Mouse (Mus musculus): Measurements from ENCODE around the gene Srd5a3. TPM values are rescaled to one million over a fixed set of nuclear protein-coding genes. Genes with fewer than 3 reads are reported as not detected.
A peak's percentile ranks its signal among the peaks of the same experiment; 100 is the strongest.
"Not testable (repeated sequence)": the region's sequence is repeated elsewhere in the genome, so short reads cannot be mapped to it uniquely, and the experiment has no call there.

Gene Srd5a3
- 17.3 and 19.8 TPM in 2 replicates for polyA plus RNA-seq (2015; fragmentation: Nextera tagmentation; extraction: Ambion mirVana)

- Histone ChIP-seq H3K4me3 (replicated peaks; ENCODE audit: low read length) (peak within 1 kb of the TSS; percentile 84), H3K4me2 (ENCODE audit: low read length) (peak within 1 kb of the TSS; percentile 62), H3K4me1 (replicated peaks; ENCODE audit: control insufficient read depth, insufficient read depth, low read length) (peaks cover 11% of the 10 kb centered on the region), H3K36me3 (ENCODE audit: control insufficient read depth, insufficient read depth) (no peaks in the 10 kb centered on the region), H3K27me3 (replicated peaks; ENCODE audit: control insufficient read depth, insufficient read depth, low read length) (no peaks in the 10 kb centered on the region), H3K27ac (ENCODE audit: low read length) (peak within 1 kb of the TSS; percentile 95), H3K9me3 (ENCODE audit: control insufficient read depth, low read length) (no peaks in the 10 kb centered on the region), H3K9ac (replicated peaks; ENCODE audit: low read depth, low read length) (peak within 1 kb of the TSS; percentile 98)
- ATAC-seq, result peak; percentile 98
- WGBS, result 1% methylated on average over 57 of the region's 69 CpGs
Observed at GRCm38 (mm10) chr5:76139808-76140729, at the start of gene Srd5a3. Gene Srd5a3, plus strand, starts transcription at chr5:76140271.

- H3K27me3 ChIP-seq (replicated peaks; ENCODE audit: control insufficient read depth, insufficient read depth, low read length); H3K4me2 ChIP-seq (ENCODE audit: low read length); H3K4me3 ChIP-seq (replicated peaks; ENCODE audit: low read length); ATAC-seq; H3K27ac ChIP-seq (ENCODE audit: low read length); H3K9ac ChIP-seq (replicated peaks; ENCODE audit: low read depth, low read length); H3K36me3 ChIP-seq (ENCODE audit: control insufficient read depth, insufficient read depth); H3K4me1 ChIP-seq (replicated peaks; ENCODE audit: control insufficient read depth, insufficient read depth, low read length); H3K9me3 ChIP-seq (ENCODE audit: control insufficient read depth, low read length): not testable (repeated sequence)
- 85% methylated on average over 5 of the region's 5 CpGs for WGBS
Observed at GRCm38 (mm10) chr5:76103809-76104208, 36.3 kb upstream of the Srd5a3 start.

GRCm38 (mm10) chr5:76107306-76107705, 32.8 kb upstream of the Srd5a3 start:
- no peak overlapping the region for H3K27ac ChIP-seq (ENCODE audit: low read length)
- ATAC-seq, result no peak
- H3K4me1 ChIP-seq (replicated peaks; ENCODE audit: control insufficient read depth, insufficient read depth, low read length), result no peaks in the 10 kb centered on the region
- H3K9me3 ChIP-seq (ENCODE audit: control insufficient read depth, low read length), result no peaks in the 10 kb centered on the region
- no peak overlapping the region for H3K4me2 ChIP-seq (ENCODE audit: low read length)
- H3K36me3 ChIP-seq (ENCODE audit: control insufficient read depth, insufficient read depth), result no peaks in the 10 kb centered on the region
- H3K27me3 ChIP-seq (replicated peaks; ENCODE audit: control insufficient read depth, insufficient read depth, low read length), result no peaks in the 10 kb centered on the region
- whole genome bisulfite sequencing, result 78% methylated on average over 5 of the region's 5 CpGs
- no peak overlapping the region for H3K4me3 ChIP-seq (replicated peaks; ENCODE audit: low read length)
- no peak overlapping the region for H3K9ac ChIP-seq (replicated peaks; ENCODE audit: low read depth, low read length)

GRCm38 (mm10) chr5:76108496-76108895, 31.6 kb upstream of the Srd5a3 start:
- Histone ChIP-seq H3K9ac (replicated peaks; ENCODE audit: low read depth, low read length) (no peak overlapping the region), H3K36me3 (ENCODE audit: control insufficient read depth, insufficient read depth) (no peaks in the 10 kb centered on the region), H3K4me1 (replicated peaks; ENCODE audit: control insufficient read depth, insufficient read depth, low read length) (no peaks in the 10 kb centered on the region), H3K4me2 (ENCODE audit: low read length) (no peak overlapping the region), H3K4me3 (replicated peaks; ENCODE audit: low read length) (no peak overlapping the region), H3K9me3 (ENCODE audit: control insufficient read depth, low read length) (no peaks in the 10 kb centered on the region), H3K27ac (ENCODE audit: low read length) (no peak overlapping the region), H3K27me3 (replicated peaks; ENCODE audit: control insufficient read depth, insufficient read depth, low read length) (no peaks in the 10 kb centered on the region)
- no peak for ATAC-seq
- 81% methylated on average over 3 of the region's 3 CpGs for WGBS

- Histone ChIP-seq H3K27me3 (replicated peaks; ENCODE audit: control insufficient read depth, insufficient read depth, low read length) (no peaks in the 10 kb centered on the region), H3K4me1 (replicated peaks; ENCODE audit: control insufficient read depth, insufficient read depth, low read length) (no peaks in the 10 kb centered on the region), H3K4me3 (replicated peaks; ENCODE audit: low read length) (no peak overlapping the region), H3K4me2 (ENCODE audit: low read length) (no peak overlapping the region), H3K36me3 (ENCODE audit: control insufficient read depth, insufficient read depth) (no peaks in the 10 kb centered on the region), H3K9ac (replicated peaks; ENCODE audit: low read depth, low read length) (no peak overlapping the region), H3K9me3 (ENCODE audit: control insufficient read depth, low read length) (no peaks in the 10 kb centered on the region), H3K27ac (ENCODE audit: low read length) (no peak overlapping the region)
- no peak for ATAC-seq
- WGBS, result 91% methylated on average over 3 of the region's 3 CpGs
Observed at GRCm38 (mm10) chr5:76111173-76111572, 28.9 kb upstream of the Srd5a3 start.

GRCm38 (mm10) chr5:76112016-76112415, 28.1 kb upstream of the Srd5a3 start:
- H3K27me3 ChIP-seq (replicated peaks; ENCODE audit: control insufficient read depth, insufficient read depth, low read length), result no peaks in the 10 kb centered on the region
- no peaks in the 10 kb centered on the region for H3K9me3 ChIP-seq (ENCODE audit: control insufficient read depth, low read length)
- ATAC-seq, result no peak
- H3K9ac ChIP-seq (replicated peaks; ENCODE audit: low read depth, low read length), result no peak overlapping the region
- no peaks in the 10 kb centered on the region for H3K36me3 ChIP-seq (ENCODE audit: control insufficient read depth, insufficient read depth)
- H3K27ac ChIP-seq (ENCODE audit: low read length), result no peak overlapping the region
- H3K4me2 ChIP-seq (ENCODE audit: low read length), result no peak overlapping the region
- no peak overlapping the region for H3K4me3 ChIP-seq (replicated peaks; ENCODE audit: low read length)
- H3K4me1 ChIP-seq (replicated peaks; ENCODE audit: control insufficient read depth, insufficient read depth, low read length), result no peaks in the 10 kb centered on the region
- 79% methylated on average over 4 of the region's 4 CpGs for WGBS

- no peaks in the 10 kb centered on the region for H3K4me1 ChIP-seq (replicated peaks; ENCODE audit: control insufficient read depth, insufficient read depth, low read length)
- H3K9ac ChIP-seq (replicated peaks; ENCODE audit: low read depth, low read length), result no peak overlapping the region
- no peak overlapping the region for H3K4me3 ChIP-seq (replicated peaks; ENCODE audit: low read length)
- H3K27me3 ChIP-seq (replicated peaks; ENCODE audit: control insufficient read depth, insufficient read depth, low read length), result no peaks in the 10 kb centered on the region
- no peaks in the 10 kb centered on the region for H3K9me3 ChIP-seq (ENCODE audit: control insufficient read depth, low read length)
- no peak overlapping the region for H3K27ac ChIP-seq (ENCODE audit: low read length)
- H3K4me2 ChIP-seq (ENCODE audit: low read length), result no peak overlapping the region
- ATAC-seq, result no peak
- WGBS, result 91% methylated on average over 8 of the region's 8 CpGs
- H3K36me3 ChIP-seq (ENCODE audit: control insufficient read depth, insufficient read depth), result no peaks in the 10 kb centered on the region
Observed at GRCm38 (mm10) chr5:76115436-76116041, 24.5 kb upstream of the Srd5a3 start.

- 34% methylated on average over 7 of the region's 7 CpGs for WGBS
- Histone ChIP-seq H3K4me3 (replicated peaks; ENCODE audit: low read length) (no peak overlapping the region), H3K27me3 (replicated peaks; ENCODE audit: control insufficient read depth, insufficient read depth, low read length) (no peaks in the 10 kb centered on the region), H3K9me3 (ENCODE audit: control insufficient read depth, low read length) (peaks cover 5% of the 10 kb centered on the region; the same call in 1 of the 2 replicates), H3K36me3 (ENCODE audit: control insufficient read depth, insufficient read depth) (no peaks in the 10 kb centered on the region), H3K9ac (replicated peaks; ENCODE audit: low read depth, low read length) (no peak overlapping the region), H3K4me2 (ENCODE audit: low read length) (no peak overlapping the region), H3K4me1 (replicated peaks; ENCODE audit: control insufficient read depth, insufficient read depth, low read length) (no peaks in the 10 kb centered on the region), H3K27ac (ENCODE audit: low read length) (no peak overlapping the region)
- ATAC-seq, result no peak
Observed at GRCm38 (mm10) chr5:76118441-76118840, 21.6 kb upstream of the Srd5a3 start.

GRCm38 (mm10) chr5:76120634-76121033, 19.4 kb upstream of the Srd5a3 start:
- no peaks in the 10 kb centered on the region for H3K27me3 ChIP-seq (replicated peaks; ENCODE audit: control insufficient read depth, insufficient read depth, low read length)
- H3K4me1 ChIP-seq (replicated peaks; ENCODE audit: control insufficient read depth, insufficient read depth, low read length), result no peaks in the 10 kb centered on the region
- peaks cover 5% of the 10 kb centered on the region; the same call in 1 of the 2 replicates for H3K9me3 ChIP-seq (ENCODE audit: control insufficient read depth, low read length)
- H3K36me3 ChIP-seq (ENCODE audit: control insufficient read depth, insufficient read depth), result no peaks in the 10 kb centered on the region
- no peak overlapping the region for H3K27ac ChIP-seq (ENCODE audit: low read length)
- no peak overlapping the region for H3K4me2 ChIP-seq (ENCODE audit: low read length)
- no peak for ATAC-seq
- no peak overlapping the region for H3K9ac ChIP-seq (replicated peaks; ENCODE audit: low read depth, low read length)
- 82% methylated on average over 5 of the region's 5 CpGs for WGBS
- no peak overlapping the region for H3K4me3 ChIP-seq (replicated peaks; ENCODE audit: low read length)
